Mouse (Mus musculus): ENCODE data around the gene Sema4c. TPM values are rescaled to one million over a fixed set of nuclear protein-coding genes. Genes with fewer than 3 reads are reported as not detected.

Gene Sema4c
- polyA plus RNA-seq, 1 experiment from 2014 or later = 35.4 TPM

GRCm38 (mm10) chr1:36563197-36563596 is 5.0 kb upstream of the Sema4c start:
- H3K36me3 ChIP-seq (ENCODE audit: control insufficient read depth, insufficient read depth) = no peaks in the 10 kb centered on the region
- H3K27me3 ChIP-seq (replicated peaks; ENCODE audit: control insufficient read depth, insufficient read depth, low read length) = 0 out of 2 replicates have a peak, but pooled peaks cover 2% of the 10 kb centered on the region
- no peak overlapping the region for H3K4me2 ChIP-seq (ENCODE audit: low read length)
- H3K4me1 ChIP-seq (replicated peaks; ENCODE audit: control insufficient read depth, insufficient read depth, low read length) = peaks cover 6% of the 10 kb centered on the region
- H3K27ac ChIP-seq (ENCODE audit: low read length) = no peak overlapping the region
- ATAC-seq = no peak
- WGBS = 80% methylated on average over 2 of the region's 2 CpGs
- no peak overlapping the region for H3K9ac ChIP-seq (replicated peaks; ENCODE audit: low read depth, low read length)
- H3K9me3 ChIP-seq (ENCODE audit: control insufficient read depth, low read length) = no peaks in the 10 kb centered on the region
- H3K4me3 ChIP-seq (replicated peaks; ENCODE audit: low read length) = no peak overlapping the region

GRCm38 (mm10) chr1:36562388-36562787 is 4.2 kb upstream of the Sema4c start:
- no peak for ATAC-seq
- H3K4me2 ChIP-seq (ENCODE audit: low read length) = no peak overlapping the region
- no peaks in the 10 kb centered on the region for H3K9me3 ChIP-seq (ENCODE audit: control insufficient read depth, low read length)
- peaks cover 6% of the 10 kb centered on the region for H3K4me1 ChIP-seq (replicated peaks; ENCODE audit: control insufficient read depth, insufficient read depth, low read length)
- 72% methylated on average over 4 of the region's 4 CpGs for WGBS
- no peak overlapping the region for H3K4me3 ChIP-seq (replicated peaks; ENCODE audit: low read length)
- 0 out of 2 replicates have a peak, but pooled peaks cover 2% of the 10 kb centered on the region for H3K27me3 ChIP-seq (replicated peaks; ENCODE audit: control insufficient read depth, insufficient read depth, low read length)
- H3K27ac ChIP-seq (ENCODE audit: low read length) = no peak overlapping the region
- no peak overlapping the region for H3K9ac ChIP-seq (replicated peaks; ENCODE audit: low read depth, low read length)
- no peaks in the 10 kb centered on the region for H3K36me3 ChIP-seq (ENCODE audit: control insufficient read depth, insufficient read depth)

GRCm38 (mm10) chr1:36560903-36561302 is 2.8 kb upstream of the Sema4c start:
- 60% methylated on average over 6 of the region's 6 CpGs for WGBS
- no peak overlapping the region for H3K9ac ChIP-seq (replicated peaks; ENCODE audit: low read depth, low read length)
- no peaks in the 10 kb centered on the region for H3K36me3 ChIP-seq (ENCODE audit: control insufficient read depth, insufficient read depth)
- ATAC-seq = no peak
- H3K4me1 ChIP-seq (replicated peaks; ENCODE audit: control insufficient read depth, insufficient read depth, low read length) = peaks cover 7% of the 10 kb centered on the region
- H3K4me3 ChIP-seq (replicated peaks; ENCODE audit: low read length) = no peak overlapping the region
- H3K27ac ChIP-seq (ENCODE audit: low read length) = no peak overlapping the region
- no peaks in the 10 kb centered on the region for H3K9me3 ChIP-seq (ENCODE audit: control insufficient read depth, low read length)
- H3K4me2 ChIP-seq (ENCODE audit: low read length) = no peak overlapping the region
- 0 out of 2 replicates have a peak, but pooled peaks cover 2% of the 10 kb centered on the region for H3K27me3 ChIP-seq (replicated peaks; ENCODE audit: control insufficient read depth, insufficient read depth, low read length)

GRCm38 (mm10) chr1:36559888-36560287 is 1.7 kb upstream of the Sema4c start:
- Histone ChIP-seq H3K36me3 (ENCODE audit: control insufficient read depth, insufficient read depth) (no peaks in the 10 kb centered on the region), H3K4me1 (replicated peaks; ENCODE audit: control insufficient read depth, insufficient read depth, low read length) (peaks cover 17% of the 10 kb centered on the region), H3K4me2 (ENCODE audit: low read length) (no peak overlapping the region), H3K4me3 (replicated peaks; ENCODE audit: low read length) (no peak overlapping the region), H3K9me3 (ENCODE audit: control insufficient read depth, low read length) (no peaks in the 10 kb centered on the region), H3K27ac (ENCODE audit: low read length) (no peak overlapping the region), H3K27me3 (replicated peaks; ENCODE audit: control insufficient read depth, insufficient read depth, low read length) (0 out of 2 replicates have a peak, but pooled peaks cover 2% of the 10 kb centered on the region), H3K9ac (replicated peaks; ENCODE audit: low read depth, low read length) (no peak overlapping the region)
- no peak for ATAC-seq
- WGBS = 62% methylated on average over 5 of the region's 5 CpGs

- H3K4me3 ChIP-seq (replicated peaks; ENCODE audit: low read length) = no peak overlapping the region
- H3K27ac ChIP-seq (ENCODE audit: low read length) = no peak overlapping the region
- H3K9ac ChIP-seq (replicated peaks; ENCODE audit: low read depth, low read length) = no peak overlapping the region
- H3K4me1 ChIP-seq (replicated peaks; ENCODE audit: control insufficient read depth, insufficient read depth, low read length) = peaks cover 23% of the 10 kb centered on the region
- WGBS = 13% methylated on average over 4 of the region's 4 CpGs
- no peak for ATAC-seq
- H3K27me3 ChIP-seq (replicated peaks; ENCODE audit: control insufficient read depth, insufficient read depth, low read length) = 0 out of 2 replicates have a peak, but pooled peaks cover 2% of the 10 kb centered on the region
- no peaks in the 10 kb centered on the region for H3K9me3 ChIP-seq (ENCODE audit: control insufficient read depth, low read length)
- no peak overlapping the region for H3K4me2 ChIP-seq (ENCODE audit: low read length)
- H3K36me3 ChIP-seq (ENCODE audit: control insufficient read depth, insufficient read depth) = no peaks in the 10 kb centered on the region
Measured at GRCm38 (mm10) chr1:36559256-36559655, 1.1 kb upstream of the Sema4c start.

- Histone ChIP-seq H3K4me2 (ENCODE audit: low read length) (peak overlapping the region; percentile 60), H3K27me3 (replicated peaks; ENCODE audit: control insufficient read depth, insufficient read depth, low read length) (0 out of 2 replicates have a peak, but pooled peaks cover 2% of the 10 kb centered on the region), H3K9ac (replicated peaks; ENCODE audit: low read depth, low read length) (peak overlapping the region; percentile 99), H3K27ac (ENCODE audit: low read length) (peak overlapping the region; percentile 98), H3K4me3 (replicated peaks; ENCODE audit: low read length) (peak overlapping the region; percentile 98), H3K9me3 (ENCODE audit: control insufficient read depth, low read length) (no peaks in the 10 kb centered on the region), H3K36me3 (ENCODE audit: control insufficient read depth, insufficient read depth) (peaks cover 11% of the 10 kb centered on the region), H3K4me1 (replicated peaks; ENCODE audit: control insufficient read depth, insufficient read depth, low read length) (peaks cover 31% of the 10 kb centered on the region)
- ATAC-seq = peak; percentile 68
- under 1% methylated on average over 44 of the region's 48 CpGs for WGBS
Measured at GRCm38 (mm10) chr1:36557457-36558011, 615 bp downstream of the Sema4c start.

- WGBS = under 1% methylated on average over 52 of the region's 52 CpGs
Measured at GRCm38 (mm10) chr1:36556553-36557456, 1.3 kb downstream of the Sema4c start.

GRCm38 (mm10) chr1:36555798-36556395 is 2.3 kb downstream of the Sema4c start:
- no peaks in the 10 kb centered on the region for H3K27me3 ChIP-seq (replicated peaks; ENCODE audit: control insufficient read depth, insufficient read depth, low read length)
- no peaks in the 10 kb centered on the region for H3K9me3 ChIP-seq (ENCODE audit: control insufficient read depth, low read length)
- 3% methylated on average over 8 of the region's 8 CpGs for WGBS
- H3K9ac ChIP-seq (replicated peaks; ENCODE audit: low read depth, low read length) = peak overlapping the region; percentile 99
- peaks cover 31% of the 10 kb centered on the region for H3K4me1 ChIP-seq (replicated peaks; ENCODE audit: control insufficient read depth, insufficient read depth, low read length)
- no peak for ATAC-seq
- H3K4me3 ChIP-seq (replicated peaks; ENCODE audit: low read length) = peak overlapping the region; percentile 98
- H3K27ac ChIP-seq (ENCODE audit: low read length) = peak overlapping the region; percentile 98
- H3K36me3 ChIP-seq (ENCODE audit: control insufficient read depth, insufficient read depth) = peaks cover 27% of the 10 kb centered on the region
- H3K4me2 ChIP-seq (ENCODE audit: low read length) = peak overlapping the region; percentile 100

More at GRCm38 (mm10) chr1:36556553-36557456, 1.3 kb downstream of the Sema4c start:
- Histone ChIP-seq H3K27ac (ENCODE audit: low read length) (peak overlapping the region; percentile 98), H3K9ac (replicated peaks; ENCODE audit: low read depth, low read length) (peak overlapping the region; percentile 99), H3K4me2 (ENCODE audit: low read length) (peak overlapping the region; percentile 100), H3K9me3 (ENCODE audit: control insufficient read depth, low read length) (no peaks in the 10 kb centered on the region), H3K36me3 (ENCODE audit: control insufficient read depth, insufficient read depth) (peaks cover 18% of the 10 kb centered on the region), H3K27me3 (replicated peaks; ENCODE audit: control insufficient read depth, insufficient read depth, low read length) (0 out of 2 replicates have a peak, but pooled peaks cover 2% of the 10 kb centered on the region), H3K4me1 (replicated peaks; ENCODE audit: control insufficient read depth, insufficient read depth, low read length) (peaks cover 31% of the 10 kb centered on the region), H3K4me3 (replicated peaks; ENCODE audit: low read length) (peak overlapping the region; percentile 98)
- ATAC-seq = peak; percentile 80

All from forebrain, embryonic 16.5 days (tissue).